Mouse (Mus musculus) adrenal gland, adult 18-20 months (tissue): ENCODE measurements around the gene Notch4. TPM values are rescaled to one million over a fixed set of nuclear protein-coding genes. Genes with fewer than 3 reads are reported as not detected.
A peak's percentile ranks its signal among the peaks of the same experiment; 100 is the strongest.

Experiments used
- DNase-seq, 2 experiments: peaks; one replicate each; pipeline ENCODE4 v3.0.0; 2021 to 2022; ENCODE audit warnings: low spot score in 2 of 2
- total RNA-seq, 2 experiments: library from RNA; stranded (reverse); gene quantifications; 1 replicate in 1 of 2; 2 replicates in 1 of 2; pipeline ENCODE4 v1.2.3; 2021

Gene Notch4
- total RNA-seq, 2 experiments from 2014 or later: 26.2 to 31.5 TPM

DNA sequence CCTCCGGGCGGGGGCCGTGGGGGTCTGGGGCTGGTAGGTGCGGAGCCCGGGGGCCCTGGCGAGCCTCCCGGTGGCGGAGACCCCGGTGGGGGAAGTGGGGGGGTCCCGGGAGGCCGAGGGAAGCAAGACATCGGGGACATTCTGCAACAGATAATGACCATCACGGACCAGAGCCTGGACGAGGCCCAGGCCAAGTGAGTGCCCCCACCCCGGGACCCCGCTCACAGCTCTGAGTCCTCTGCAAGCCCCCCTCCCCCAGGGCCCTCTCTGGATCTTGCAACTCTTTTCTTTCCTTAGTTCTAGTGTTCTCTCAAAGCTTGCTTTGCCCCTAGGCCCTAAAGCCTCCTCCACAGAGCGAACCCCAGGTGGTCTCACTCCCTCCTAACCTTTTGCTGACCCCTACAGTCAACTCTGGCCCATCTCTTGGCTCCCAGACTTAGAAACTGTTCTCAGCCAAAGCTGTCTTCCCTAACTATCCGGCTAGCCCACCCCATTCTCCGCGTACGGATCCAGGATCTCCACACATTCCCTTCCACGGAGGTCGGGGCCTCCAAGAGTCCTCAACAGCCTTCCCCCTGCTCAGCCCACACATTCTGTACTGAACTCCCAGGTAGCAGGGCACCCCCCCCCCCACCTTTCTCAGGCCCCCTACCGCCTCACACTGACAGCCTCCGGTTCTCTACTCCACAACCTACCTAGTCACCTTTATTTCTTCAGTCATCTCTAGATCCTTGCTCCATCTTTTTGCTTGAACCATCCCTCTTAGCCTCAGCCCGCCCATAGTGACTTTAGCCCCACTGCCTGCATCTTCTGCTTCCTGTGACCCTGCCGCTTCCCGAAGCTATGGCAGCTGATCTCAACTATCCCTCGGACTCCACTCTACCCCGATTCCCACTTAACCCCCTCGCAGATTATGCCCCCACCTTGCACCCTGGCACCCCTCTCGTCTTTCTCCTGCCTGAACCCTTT lies 28.8 kb downstream of the Notch4 start:
- no peak for DNase-seq

DNA sequence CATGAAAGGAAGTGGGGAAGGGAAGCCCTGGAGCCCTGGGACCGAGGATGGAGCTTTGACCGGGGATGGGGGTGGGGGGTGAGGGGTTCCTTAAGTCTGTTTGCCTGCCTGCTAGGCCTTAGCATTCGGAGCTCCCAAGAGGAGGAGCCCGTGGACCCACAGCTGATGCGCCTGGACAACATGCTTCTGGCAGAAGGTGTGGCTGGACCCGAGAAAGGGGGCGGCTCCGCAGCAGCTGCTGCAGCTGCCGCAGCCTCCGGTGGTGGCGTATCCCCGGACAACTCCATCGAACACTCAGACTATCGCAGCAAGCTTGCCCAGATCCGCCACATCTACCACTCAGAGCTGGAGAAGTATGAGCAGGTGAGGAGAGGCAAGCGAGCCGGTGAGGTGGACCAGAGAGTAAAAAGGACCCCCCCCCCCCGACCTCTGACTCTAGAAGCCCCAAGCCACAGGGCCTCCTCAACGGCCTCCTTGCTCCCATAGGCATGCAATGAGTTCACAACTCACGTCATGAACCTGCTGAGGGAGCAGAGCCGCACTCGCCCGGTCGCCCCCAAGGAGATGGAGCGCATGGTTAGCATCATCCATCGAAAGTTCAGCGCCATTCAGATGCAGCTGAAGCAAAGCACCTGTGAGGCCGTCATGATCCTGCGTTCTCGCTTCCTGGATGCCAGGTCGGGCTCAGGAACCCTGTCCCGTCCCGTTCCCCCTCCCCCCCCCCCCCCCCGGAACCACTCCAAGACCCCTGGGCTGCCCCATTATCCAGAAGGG lies 29.9 kb downstream of the Notch4 start:
- no peak for DNase-seq

DNA sequence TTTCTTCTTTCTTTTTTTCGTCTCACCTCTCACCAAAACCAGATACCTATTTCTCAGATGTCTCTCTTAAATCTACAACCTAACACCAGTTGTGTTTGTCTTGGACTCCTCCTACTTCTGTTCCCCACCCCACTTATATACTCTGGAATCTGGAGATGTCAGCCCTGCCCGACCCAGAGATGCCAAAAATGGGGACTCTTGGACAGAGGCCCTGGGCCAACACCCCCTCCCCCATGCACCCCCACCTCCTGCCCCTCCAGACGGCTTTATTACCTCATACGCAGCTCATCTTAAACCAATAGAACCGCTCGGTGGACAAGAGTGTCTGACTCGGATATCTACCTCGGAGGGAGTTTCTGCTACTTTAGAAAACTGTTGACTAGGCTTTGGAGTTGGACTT lies 32.0 kb downstream of the Notch4 start:
- no peak for DNase-seq

DNA sequence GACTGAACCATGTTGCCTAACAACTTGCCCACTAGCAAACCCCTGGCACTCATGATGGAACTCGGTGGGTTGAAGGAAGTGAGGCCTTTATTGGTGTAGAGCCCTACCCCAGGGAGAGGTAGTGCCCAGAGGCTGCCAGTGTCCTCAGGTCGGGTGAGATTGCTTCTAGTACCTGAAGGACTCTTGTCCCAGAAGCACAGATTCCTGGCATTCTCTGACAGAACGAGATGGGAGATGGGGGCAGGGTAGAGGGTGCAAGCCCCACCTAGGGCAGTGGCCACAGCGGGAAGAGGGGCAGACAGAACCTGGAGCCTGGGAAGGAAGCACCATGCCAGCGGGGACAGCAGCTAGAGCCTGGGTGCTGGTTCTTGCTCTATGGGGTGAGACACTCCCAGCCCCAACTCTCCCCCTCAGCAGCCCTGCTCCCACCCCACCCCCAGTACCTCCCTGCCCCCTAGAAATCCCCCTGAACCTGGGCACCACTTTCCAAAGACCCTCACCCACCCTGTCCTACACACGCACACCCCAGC lies 33.6 kb downstream of the Notch4 start, which contains the start of gene Ager:
Gene Ager, plus strand, starts transcription at position 297 of the 530 bp plus-strand sequence.
- DNase-seq: no peak

DNA sequence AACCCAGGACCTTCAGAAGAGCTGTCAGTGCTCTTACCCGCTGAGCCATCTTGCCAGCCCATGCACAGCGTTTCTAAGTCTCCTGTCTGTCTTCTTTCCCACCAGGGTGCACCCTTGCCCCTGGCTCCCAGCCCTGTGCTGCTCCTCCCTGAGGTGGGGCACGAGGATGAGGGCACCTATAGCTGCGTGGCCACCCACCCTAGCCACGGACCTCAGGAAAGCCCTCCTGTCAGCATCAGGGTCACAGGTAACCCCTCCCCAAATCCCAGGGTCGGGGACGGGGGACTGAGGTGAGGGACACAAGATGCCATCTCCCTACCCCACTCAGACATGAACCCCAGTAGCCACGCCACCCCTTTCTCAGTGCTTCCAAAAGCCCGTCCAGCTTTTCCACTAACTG lies 35.8 kb downstream of the Notch4 start:
- DNase-seq: no peak

DNA sequence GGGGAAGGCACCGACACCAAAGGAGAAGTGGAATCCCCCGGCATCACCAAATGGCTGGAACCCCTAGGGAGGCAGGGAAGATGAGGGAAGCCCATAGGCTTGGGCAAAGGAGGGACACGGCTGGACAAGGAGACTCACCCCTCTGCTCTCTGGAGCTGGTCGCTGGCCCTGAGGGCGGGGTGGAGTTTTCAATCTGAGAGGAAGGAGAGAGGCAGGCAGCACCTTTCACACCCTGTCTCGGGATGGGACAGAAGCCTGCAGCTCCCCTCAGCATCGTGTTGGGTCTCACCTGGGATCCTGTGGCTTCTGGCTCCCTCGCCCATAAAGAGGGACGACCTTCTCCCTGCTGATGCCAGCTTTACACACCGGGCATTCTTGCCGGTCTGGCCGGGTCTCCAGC lies 37.7 kb downstream of the Notch4 start:
- DNase-seq: no peak

DNA sequence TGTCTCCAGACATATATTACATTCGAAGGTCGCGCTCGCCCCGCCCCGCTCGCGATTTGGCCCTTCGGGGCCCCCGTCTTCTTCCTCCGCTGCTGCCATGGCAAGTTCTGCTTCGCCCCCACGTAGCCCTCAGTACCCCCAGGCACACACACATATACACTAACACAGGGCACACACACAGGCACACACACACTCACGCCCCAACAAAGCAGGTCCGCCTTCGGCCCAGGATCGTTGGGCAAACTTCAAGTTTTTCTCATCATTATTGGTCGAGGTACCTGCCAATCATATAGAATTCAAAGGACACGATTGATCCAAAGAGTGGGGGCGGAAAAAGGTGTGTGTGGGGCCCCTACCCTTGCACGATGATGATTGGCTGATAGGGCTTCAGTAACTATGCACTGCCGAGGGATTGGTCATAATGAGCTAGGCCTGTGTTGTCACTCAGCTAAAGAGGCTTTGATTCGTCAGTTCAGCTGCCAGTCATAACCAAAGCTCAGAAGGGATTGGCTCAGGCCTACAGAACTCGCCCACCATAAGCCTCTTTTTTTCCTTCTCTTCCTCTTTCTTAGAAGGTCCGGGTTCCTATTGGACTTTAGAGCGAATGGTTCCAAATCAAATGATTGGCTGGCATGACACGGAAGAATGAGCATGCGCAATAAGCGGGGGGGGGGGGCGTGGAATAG lies 39.5 kb downstream of the Notch4 start, which contains the start of gene Rnf5:
Gene Rnf5, minus strand, starts transcription at position 316 of the 686 bp plus-strand sequence.
- peak; percentile 90 to 92 for DNase-seq

DNA sequence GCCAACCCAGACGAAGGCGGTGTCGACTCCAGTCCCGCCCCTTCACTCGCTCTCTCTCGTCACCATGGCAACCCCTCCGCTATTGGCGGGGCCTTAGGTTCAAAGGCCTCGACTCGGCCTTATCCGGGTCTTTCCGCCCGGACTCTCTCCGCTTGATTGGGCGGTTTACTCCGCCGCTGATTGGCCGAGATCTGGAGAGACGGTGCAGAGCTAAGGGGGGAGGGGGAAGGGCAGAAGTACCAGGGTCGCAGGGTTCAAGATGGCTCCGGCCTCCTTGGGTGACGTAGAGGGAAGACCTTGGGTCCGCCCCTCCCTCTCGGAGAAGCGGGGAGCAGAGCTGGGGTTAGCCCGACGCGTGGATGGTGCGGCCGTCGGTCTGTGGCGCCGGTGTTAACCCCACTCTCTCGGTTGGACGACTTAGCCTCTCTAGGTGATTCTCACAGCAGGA lies 40.0 kb downstream of the Notch4 start, which contains the start of gene Agpat1:
Gene Agpat1, plus strand, starts transcription at position 202 of the 448 bp plus-strand sequence.
- DNase-seq: peak; percentile 90 to 93

DNA sequence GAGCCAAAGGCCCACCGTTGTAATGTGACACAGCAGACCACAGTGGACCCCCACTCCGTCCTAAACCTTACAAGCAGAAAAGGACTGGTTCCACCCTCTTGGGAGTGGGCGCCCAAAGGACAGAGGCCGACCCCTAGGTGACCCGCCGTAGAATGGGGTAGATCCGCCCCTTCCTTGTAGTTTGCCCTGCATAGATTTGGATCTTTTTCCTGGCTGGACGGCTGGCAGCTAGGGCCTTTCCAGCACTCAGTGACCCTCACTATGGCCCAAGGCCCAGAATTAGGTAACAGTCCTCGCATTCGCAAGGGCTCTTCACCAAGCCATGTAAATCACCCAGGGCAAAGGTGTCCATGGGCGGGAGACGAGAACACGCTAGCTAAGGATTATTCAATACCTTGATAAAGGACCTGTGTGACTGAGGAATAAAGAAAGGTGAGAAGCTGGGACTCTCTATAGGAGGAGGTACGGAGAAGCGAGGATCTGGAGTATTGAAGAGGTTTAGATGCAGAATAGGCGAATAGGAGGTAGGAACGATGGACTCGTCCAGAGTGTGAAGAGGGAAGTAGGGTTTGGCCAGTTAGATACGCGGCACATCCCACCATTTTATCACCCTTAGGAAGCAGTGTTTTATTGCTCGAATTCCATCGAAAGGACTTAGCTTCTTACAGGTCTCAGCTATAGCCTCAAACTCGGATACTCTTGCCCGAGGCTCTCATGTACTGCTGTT lies 40.6 kb downstream of the Notch4 start:
- no peak for DNase-seq

DNA sequence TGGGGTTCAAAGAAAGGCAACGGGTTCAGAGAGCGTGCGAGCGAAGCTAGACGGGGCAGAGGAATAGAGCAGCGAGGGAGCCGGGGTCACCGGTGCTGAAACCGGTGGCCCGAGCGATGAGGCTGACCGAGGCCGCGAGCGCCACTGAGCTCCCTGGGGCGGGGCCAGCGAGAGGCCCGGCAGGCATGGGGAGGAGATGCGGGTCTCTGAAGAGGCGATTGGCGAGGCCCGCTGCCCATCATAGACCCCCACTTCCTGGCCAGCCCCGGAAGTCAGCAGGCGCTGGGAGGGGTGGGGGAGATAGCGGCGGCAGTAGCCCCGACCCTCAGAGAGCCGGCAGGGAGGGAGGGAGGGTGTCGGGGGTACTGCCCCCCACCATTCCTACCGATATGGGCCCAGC lies 41.5 kb downstream of the Notch4 start:
- DNase-seq: peak; percentile 95

DNA sequence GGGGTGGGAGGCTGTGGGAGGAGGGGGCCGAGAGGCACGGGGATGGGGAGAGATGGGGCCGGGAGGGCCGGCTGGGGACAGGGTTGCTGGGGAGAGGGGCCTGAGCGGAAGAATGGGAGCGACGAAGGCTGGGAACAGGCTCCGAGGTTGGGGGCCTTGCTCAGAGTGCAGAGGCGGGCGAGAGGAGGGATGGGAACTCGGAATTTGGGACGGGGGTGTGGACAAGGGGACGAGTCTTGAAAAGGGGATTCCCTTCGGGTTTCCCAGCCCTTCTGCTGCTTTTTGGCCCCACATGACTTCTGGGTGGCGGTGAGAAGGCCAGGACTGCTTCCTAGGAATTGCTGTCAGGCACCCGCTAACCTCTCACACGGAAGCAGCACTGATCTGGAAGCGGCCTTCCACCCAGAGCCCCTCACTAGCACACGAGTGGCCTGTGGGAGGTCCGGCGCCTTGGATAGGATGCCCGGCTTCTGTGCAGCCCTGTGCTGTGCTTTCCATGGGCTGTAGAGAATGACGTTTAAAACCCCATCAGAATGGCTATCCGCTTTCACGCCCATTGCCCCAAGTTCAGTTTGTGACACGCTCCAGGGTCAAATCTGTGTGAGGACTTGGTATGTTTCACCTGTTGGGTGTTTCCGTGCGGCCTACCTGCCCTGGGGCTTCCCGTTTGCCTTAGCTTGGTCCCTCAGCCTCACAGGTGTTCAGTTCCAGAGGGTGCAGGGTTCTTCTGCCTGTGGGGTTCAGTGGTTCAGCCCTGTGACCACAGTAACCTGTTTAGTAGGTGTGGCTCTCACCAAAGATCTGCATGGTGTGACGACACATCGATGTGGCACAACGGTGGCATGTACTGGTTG lies 42.3 kb downstream of the Notch4 start:
- DNase-seq: no peak

DNA sequence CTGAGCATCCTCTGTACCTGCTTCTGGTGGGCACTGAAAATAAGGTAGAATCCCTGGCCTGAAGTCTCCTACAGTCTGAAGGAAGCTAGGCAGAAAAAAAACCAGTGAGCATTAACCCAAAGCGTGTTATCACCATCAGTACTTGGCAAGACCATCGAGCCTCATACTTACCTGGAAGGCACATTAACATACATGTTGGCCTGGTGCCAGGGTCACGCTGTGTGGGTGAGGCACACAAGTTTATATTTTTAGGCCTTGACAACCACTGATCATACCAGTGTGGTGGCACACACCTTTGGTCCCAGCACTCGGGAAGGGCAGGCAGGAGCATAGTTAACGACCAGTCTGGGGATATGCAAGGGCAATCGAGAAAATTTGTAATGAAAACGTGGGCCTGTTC lies 43.9 kb downstream of the Notch4 start:
- no peak for DNase-seq

DNA sequence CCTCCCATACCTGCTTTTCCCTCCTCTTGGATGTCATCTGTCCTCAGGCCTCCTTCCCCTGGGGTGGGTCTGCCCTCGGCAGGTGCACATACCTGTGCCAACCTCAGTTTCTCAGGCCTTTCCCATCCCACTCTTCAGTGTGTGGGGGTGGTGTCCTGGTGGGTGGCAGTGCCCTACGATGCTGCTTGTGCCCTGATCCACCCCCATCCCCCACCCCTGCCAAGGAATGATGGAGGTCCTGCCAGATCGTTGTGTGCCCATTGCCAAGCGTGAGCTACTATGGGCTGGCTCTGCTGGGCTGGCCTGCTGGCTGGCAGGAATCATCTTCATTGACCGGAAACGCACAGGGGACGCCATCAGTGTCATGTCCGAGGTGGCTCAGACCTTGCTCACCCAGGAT lies 47.0 kb downstream of the Notch4 start:
- DNase-seq: no peak

DNA sequence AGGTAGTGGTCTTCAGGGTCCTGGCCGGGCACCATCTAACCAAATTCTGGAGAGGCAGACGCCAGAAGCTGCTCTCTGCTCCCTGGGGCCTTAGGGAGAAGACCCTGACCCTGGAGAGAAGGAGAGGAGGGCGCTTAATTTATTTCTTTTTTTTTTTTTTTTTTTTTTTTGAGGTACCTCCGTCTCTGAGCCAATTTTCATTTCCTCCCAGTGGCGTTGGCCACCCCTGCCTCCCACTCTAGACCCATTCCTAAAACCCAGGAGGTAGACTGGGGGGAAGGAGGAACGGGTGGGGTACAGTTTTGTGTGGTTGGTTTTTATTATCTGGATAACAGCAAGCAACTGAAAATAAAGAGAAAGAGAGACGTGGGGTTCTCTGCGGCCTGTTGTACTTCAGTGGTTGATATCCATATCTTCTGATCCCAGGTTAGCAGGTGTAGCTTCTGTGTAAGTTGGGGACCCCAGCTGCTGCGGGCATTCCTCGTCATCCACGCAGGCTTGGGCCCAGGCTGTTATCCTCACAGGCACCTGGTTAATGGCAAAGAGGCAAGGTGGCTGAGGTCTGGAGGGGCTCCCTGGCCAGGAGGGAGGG lies 49.1 kb downstream of the Notch4 start:
- DNase-seq: no peak

DNA sequence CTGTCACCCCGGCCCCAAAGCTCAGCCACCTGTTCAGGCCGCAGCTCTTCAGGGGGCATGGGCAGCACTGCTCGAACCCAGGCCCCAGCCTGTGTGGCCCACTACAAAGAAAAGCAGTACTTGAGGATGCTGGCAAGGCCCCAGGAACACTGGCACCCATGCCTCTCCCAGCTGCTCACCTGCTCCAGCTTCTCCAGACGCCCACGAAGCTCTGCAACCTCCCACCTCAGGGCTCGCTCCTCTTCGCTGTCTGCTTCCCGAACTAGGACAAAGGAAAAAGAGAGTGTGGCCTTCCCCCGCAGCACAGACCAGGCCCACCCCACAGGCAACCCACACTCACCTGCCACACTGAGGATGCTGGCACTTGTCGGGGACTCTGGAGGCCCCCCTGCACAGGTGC lies 49.8 kb downstream of the Notch4 start:
- DNase-seq: no peak

DNA sequence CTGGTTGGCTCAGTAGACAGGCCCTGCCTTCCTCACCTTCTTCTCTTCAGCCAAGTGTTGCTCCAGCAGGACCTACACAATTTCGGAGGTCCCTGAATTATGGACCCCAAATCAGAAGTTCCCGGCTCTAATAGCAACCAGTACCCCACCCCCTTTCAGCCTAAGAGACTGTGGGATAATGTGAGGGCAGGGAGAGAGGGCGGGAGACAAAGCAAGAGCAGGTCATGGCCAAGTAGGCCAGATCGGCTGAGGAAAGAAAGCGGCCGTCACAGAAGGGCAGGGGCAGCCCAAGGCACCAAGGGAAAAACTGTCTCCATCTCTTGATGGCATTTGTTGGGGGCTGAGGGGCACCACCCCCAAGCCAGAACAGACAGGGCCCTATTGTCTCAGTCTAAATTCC lies 51.8 kb downstream of the Notch4 start, which contains the start of gene Egfl8:
Gene Egfl8, minus strand, starts transcription at position 101 of the 400 bp plus-strand sequence.
- DNase-seq: no peak

DNA sequence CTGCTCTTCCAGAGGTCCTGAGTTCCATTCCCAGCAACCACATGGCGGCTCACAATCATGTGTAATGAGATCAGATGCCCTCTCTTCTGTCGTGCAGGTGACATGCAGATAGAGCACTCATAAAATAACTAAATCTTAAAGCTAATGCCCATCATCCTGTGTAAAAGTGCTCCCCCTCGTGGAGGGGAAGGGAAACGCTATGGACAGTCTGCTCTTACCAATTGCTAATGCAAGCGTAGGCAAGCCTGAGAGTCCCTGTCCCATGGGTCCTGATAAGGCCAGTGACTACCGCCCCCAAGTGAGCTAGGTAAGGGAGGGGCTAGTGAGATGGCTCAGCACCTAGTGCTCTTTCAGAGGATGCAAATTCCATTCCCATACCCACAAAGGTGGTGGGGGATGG lies 54.9 kb downstream of the Notch4 start:
- peak; percentile 70 to 74 for DNase-seq

DNA sequence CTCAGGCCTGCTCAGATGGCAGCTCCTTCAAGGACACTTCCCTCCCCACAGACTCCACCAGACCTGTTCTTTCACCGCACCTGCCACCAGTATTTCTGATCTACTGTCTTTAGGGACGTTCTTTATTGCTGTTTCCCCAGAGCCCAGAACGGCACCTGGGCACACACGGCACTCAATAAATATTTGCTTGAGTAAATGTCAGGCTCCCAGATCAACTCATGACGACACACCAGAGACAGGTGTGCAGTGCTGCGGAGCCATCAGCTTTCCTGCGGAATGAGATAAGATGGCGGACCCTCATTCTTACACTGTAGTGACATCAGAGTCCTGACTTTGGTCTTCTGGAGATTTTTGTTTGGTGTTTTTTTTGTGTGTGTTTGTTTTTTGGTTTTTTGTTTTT lies 56.9 kb downstream of the Notch4 start:
- DNase-seq: no peak

DNA sequence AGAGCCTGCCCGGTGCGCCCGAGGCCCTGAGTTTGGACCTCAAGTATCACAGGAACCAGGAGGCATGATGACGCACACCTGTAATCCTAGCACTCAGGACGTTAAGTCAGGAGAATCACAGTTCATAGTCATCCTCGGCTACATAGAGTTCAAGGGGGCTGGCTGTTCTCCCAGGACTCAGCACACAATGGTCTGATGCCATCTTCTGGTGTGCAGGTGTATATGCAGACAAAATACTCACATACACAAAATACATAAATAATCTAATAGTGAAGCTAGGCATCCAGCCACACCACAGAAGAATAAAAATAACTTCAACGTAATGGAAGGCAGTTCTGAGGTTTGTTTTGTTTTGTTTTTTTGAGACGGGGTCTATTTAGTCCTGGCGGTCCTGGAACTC lies 59.1 kb downstream of the Notch4 start:
- DNase-seq: no peak
